Mouse (Mus musculus): ENCODE measurements at regions not wholly inside any gene's neighbourhood (a gene's known extent, or its start where the extent isn't known, plus 50 kb on each side); places are given as distances from the start of the nearest gene placed in this dataset.

DNA sequence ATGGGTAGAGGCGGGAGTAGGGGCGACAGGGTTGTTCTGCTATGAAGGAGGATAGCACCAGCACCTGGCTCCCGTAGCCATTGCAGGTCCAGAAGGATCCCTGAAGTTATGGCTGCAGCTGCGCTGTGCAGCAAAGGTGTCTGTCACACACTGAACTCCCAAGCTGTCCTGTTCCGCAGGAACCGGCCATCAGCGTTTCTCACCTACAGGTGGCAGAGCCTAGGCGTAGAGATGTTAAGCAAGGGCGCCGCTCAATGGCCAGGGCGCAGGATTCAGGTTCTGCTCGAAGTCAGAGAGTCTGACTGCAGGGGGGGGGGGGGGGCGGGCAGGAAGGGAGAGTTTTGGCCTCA lies 154.6 kb upstream of the Gm12830 start:
- no peak for TF ChIP-seq CTCF (IDR thresholded peaks at IDR 0.05; ENCODE audit: low read depth, low read length)
- no peak for TF ChIP-seq TAL1 (conservative IDR thresholded peaks at IDR 0.05; ENCODE audit: low read depth, low read length)

All from G1E (cell line).